Mouse (Mus musculus): ENCODE measurements around the gene Col11a2. TPM values are rescaled to one million over a fixed set of nuclear protein-coding genes. Genes with fewer than 3 reads are reported as not detected.

Col11a2 gene
- polyA plus RNA-seq, 1 experiment from 2014 or later: 56.6 TPM

DNA sequence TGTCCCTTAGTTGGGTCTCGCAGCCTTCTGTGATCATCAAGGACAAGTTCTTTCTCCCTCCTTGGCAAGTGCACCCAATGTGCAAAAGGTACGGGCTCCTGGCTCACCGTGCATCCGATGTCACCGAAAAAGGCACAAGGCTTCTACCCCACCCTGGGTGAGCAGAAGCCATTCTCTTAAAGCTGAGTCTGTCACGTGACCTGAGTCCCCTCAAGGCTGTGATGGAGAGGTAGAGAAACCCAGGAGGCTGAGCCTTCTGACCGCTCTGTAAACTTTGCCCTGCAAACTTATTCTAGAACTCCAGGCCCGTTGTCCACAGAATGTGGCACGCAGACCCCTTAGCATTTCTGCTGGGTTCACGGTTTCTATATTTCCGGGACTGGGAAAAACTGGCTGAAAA, 39.8 kb downstream of the Col11a2 start:
- H3K4me2 ChIP-seq (replicated peaks): no peak overlapping the region
- H3K4me3 ChIP-seq: no peak overlapping the region
- no peak for ATAC-seq (ENCODE audit: low FRiP score, low read depth)
- H3K4me1 ChIP-seq: peaks cover 6% of the 10 kb centered on the region; the same call in 1 of the 2 replicates
- H3K9ac ChIP-seq: no peak overlapping the region
- no peak overlapping the region for H3K27ac ChIP-seq
- H3K9me3 ChIP-seq: no peaks in the 10 kb centered on the region; the same call in 1 of the 2 replicates
- 86% methylated on average over 11 of the region's 11 CpGs for WGBS
- H3K36me3 ChIP-seq: no peaks in the 10 kb centered on the region
- H3K27me3 ChIP-seq: peaks cover 29% of the 10 kb centered on the region

DNA sequence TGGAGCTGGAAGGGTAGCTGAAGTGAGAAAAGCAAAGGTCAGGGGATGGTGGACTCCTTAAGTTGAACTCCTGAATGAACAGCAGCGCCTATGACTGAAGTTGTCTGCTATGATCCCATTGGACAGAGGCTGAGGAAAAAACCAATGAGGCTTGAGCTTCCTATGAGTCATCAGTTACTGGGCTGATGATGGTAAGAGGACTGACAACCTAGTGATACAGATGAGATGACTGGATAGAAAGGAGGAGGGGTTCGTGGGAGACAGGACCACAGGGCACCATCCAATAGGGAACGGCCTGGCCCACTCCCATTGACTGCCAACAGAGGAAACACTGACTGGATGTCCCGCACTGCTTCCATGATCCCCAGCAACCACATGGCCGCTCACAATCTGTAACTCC, 40.4 kb downstream of the Col11a2 start:
- H3K27me3 ChIP-seq: peaks cover 29% of the 10 kb centered on the region
- H3K9me3 ChIP-seq: no peaks in the 10 kb centered on the region; the same call in 1 of the 2 replicates
- peaks cover 6% of the 10 kb centered on the region; the same call in 1 of the 2 replicates for H3K4me1 ChIP-seq
- ATAC-seq (ENCODE audit: low FRiP score, low read depth): peak; percentile 81
- H3K9ac ChIP-seq: no peak overlapping the region
- no peak overlapping the region for H3K4me2 ChIP-seq (replicated peaks)
- no peaks in the 10 kb centered on the region for H3K36me3 ChIP-seq
- H3K4me3 ChIP-seq: no peak overlapping the region
- no peak overlapping the region for H3K27ac ChIP-seq
- WGBS: 28% methylated on average over 5 of the region's 5 CpGs

DNA sequence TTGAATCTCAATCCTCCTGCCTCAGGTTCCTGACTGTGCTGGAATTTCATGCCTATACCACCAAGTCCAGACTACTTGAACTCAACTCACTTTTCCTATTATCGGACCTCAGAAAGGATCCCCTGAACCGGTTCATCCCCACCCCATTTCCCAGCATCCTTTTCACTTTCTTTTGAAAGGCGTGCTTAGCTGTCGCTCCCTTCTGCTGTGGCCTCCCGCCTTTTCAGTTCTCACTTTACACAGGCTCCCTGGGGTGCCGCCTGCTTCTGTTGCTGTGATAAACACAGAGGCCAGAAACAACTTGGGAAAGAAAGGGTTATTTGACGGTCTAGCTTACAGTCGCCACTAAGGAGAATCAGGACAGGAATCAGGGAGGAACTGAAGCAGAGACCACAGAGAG, 43.9 kb downstream of the Col11a2 start:
- H3K4me1 ChIP-seq: peaks cover 6% of the 10 kb centered on the region; the same call in 1 of the 2 replicates
- H3K4me3 ChIP-seq: no peak overlapping the region
- 7% methylated on average over 8 of the region's 8 CpGs for WGBS
- no peak overlapping the region for H3K27ac ChIP-seq
- no peak for ATAC-seq (ENCODE audit: low FRiP score, low read depth)
- H3K4me2 ChIP-seq (replicated peaks): peak overlapping the region; percentile 23
- no peaks in the 10 kb centered on the region for H3K36me3 ChIP-seq
- H3K9me3 ChIP-seq: no peaks in the 10 kb centered on the region
- peaks cover 6% of the 10 kb centered on the region; the same call in 1 of the 2 replicates for H3K27me3 ChIP-seq
- H3K9ac ChIP-seq: peak overlapping the region; percentile 53

DNA sequence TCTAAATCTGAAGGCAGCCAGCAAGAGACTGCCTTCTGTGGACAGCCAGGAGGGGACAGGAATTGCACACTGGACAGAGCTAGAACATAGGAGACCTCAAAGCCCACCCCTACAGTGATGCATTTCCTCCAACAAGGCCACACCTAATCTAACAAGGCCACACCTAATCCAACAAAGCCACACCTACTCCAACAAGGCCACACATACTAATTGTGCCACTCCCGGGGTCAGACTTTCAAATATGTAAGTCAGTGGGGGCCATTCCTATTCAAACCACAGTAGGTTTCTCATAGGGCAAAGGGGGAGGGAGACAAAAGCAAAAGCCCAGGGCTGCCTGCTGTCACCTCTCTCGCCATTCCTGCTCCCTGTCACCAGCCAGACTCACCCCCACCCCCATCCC, 48.1 kb downstream of the Col11a2 start:
- 60% methylated on average over 2 of the region's 2 CpGs for WGBS
- H3K27me3 ChIP-seq: 0 out of 2 replicates have a peak, but pooled peaks cover 6% of the 10 kb centered on the region
- no peak overlapping the region for H3K27ac ChIP-seq
- H3K9ac ChIP-seq: no peak overlapping the region
- H3K4me2 ChIP-seq (replicated peaks): no peak overlapping the region
- no peaks in the 10 kb centered on the region for H3K36me3 ChIP-seq
- peaks cover 6% of the 10 kb centered on the region; the same call in 1 of the 2 replicates for H3K4me1 ChIP-seq
- no peak overlapping the region for H3K4me3 ChIP-seq
- ATAC-seq (ENCODE audit: low FRiP score, low read depth): no peak
- H3K9me3 ChIP-seq: no peaks in the 10 kb centered on the region

DNA sequence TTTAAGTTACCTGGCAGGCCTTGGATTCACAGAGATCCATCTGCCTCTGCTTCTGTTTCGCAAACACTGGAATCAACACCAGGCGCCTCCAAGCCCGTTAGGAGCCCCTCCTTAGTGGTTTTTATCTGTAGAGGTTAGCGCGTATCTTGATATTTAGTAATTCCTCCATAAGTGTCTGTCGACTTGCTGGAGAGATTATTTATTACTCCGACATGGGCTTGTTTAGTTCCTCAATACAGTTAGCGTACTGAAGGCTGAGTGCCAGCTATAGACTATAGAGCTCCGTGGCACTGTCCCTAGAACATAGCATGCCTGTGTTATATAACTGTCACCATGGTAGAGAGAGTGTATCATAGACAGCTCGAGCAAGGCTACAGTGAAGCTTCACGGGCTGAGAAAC, 48.9 kb downstream of the Col11a2 start:
- WGBS: 87% methylated on average over 11 of the region's 11 CpGs

DNA sequence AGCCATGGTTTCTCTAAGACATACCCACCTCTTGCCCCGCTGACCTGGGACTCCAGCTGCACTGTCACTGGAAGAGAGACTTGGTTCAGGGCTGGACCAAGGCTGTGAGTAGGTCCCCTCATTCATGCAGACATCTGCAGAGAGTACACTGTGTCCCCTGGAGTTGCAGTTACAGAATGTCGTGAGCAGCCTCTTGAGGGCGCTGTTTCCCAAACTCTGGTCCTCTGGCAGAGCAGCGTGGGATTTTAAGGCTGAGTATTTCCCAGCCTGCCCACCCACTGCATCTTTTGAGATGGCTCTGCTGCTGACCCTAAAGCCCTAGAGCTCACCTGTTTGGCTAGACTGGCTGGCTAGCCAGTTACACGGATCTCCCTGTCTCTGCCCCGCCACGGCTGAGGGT, 51.7 kb downstream of the Col11a2 start:
- Histone ChIP-seq H3K4me2 (replicated peaks) (no peak overlapping the region), H3K4me1 (peaks cover 6% of the 10 kb centered on the region), H3K4me3 (no peak overlapping the region), H3K9me3 (no peaks in the 10 kb centered on the region), H3K27me3 (no peaks in the 10 kb centered on the region), H3K27ac (no peak overlapping the region), H3K36me3 (no peaks in the 10 kb centered on the region), H3K9ac (no peak overlapping the region)
- ATAC-seq (ENCODE audit: low FRiP score, low read depth): no peak
- 54% methylated on average over 7 of the region's 7 CpGs for WGBS

More for the DNA sequence above, 48.9 kb downstream of the Col11a2 start:
- peaks cover 3% of the 10 kb centered on the region for H3K4me1 ChIP-seq
- no peak overlapping the region for H3K4me2 ChIP-seq (replicated peaks)
- H3K27me3 ChIP-seq: 0 out of 2 replicates have a peak, but pooled peaks cover 2% of the 10 kb centered on the region
- H3K4me3 ChIP-seq: no peak overlapping the region
- no peak overlapping the region for H3K9ac ChIP-seq
- H3K9me3 ChIP-seq: no peaks in the 10 kb centered on the region
- H3K36me3 ChIP-seq: no peaks in the 10 kb centered on the region
- ATAC-seq (ENCODE audit: low FRiP score, low read depth): no peak
- no peak overlapping the region for H3K27ac ChIP-seq

DNA sequence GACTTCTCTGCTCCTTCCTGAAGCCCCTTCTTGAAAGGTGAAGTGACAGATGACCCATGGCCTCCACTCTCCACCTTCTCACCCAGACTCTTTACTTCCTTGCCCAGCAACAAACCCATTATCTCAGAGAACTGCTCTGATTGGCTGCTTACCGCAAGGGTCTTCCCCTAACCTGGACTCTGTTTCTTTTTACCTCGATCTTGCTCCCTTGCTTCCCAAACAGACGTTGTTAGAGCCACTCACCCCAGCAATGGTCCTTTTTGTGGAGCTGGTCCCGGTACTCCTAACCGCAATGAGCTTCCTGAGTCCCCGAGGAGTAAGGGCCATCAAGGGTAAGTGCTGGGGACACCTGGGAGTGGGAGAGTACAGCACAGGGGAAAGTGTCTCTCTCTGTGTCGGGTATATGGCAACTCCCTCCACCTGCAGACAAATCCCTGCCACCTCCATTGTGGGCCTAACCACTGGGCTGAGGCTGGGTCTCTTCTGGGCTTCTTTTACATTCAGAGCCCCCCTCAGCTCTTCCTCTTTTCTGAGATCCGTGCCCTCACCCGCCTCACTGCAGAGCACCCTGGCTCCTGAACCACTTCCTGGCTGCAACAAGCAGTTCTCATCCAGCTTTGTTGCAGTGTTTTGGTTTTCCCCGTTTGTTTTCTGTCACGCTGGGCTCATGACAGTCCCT, 53.1 kb downstream of the Col11a2 start, which contains the start of gene H2-Oa:
Gene H2-Oa (plus strand): TSS at position 144 of the 679 bp plus-strand sequence.
- Histone ChIP-seq H3K4me1 (peaks cover 6% of the 10 kb centered on the region), H3K9ac (no peak within 1 kb of the TSS), H3K27me3 (no peaks in the 10 kb centered on the region), H3K9me3 (no peaks in the 10 kb centered on the region), H3K27ac (no peak within 1 kb of the TSS), H3K4me3 (no peak within 1 kb of the TSS), H3K36me3 (no peaks in the 10 kb centered on the region), H3K4me2 (replicated peaks) (no peak within 1 kb of the TSS)
- 28% methylated on average over 11 of the region's 11 CpGs for WGBS
- no peak for ATAC-seq (ENCODE audit: low FRiP score, low read depth)

DNA sequence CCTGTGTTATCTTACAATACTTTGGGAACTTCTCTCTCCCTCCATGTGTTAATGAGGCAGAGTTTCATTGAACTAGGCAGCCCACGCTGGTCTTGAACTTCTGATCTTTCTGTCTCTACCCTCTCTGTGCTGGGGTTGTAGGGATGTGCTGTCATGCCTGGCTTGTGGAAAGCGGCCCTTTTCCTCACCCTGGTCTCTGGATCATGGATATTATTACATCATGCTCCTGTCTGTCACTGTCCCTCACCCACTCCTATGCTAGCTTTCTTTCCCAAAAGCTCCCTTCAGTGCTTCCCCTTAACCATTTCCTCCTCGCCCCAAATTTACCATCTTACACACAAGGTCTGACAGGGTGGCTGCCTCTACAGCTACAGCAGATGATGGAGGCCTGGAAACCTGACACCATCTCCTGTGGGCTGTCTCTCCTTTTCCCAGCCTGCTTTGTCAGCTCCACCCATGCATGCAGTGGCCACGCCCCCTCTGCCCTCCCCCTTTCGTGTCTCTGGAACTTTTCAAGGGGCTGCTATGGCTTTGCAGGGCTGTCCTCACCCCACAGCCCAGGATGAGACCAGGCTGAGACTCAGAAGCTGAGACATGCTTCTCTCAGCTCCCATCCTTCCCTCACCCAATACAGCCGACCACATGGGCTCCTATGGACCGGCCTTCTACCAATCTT, 54.1 kb downstream of the Col11a2 start:
- no peaks in the 10 kb centered on the region for H3K27me3 ChIP-seq
- H3K4me3 ChIP-seq: peak overlapping the region; percentile 12; the same call in 1 of the 2 replicates
- peaks cover 6% of the 10 kb centered on the region for H3K4me1 ChIP-seq
- H3K36me3 ChIP-seq: no peaks in the 10 kb centered on the region
- no peak overlapping the region for H3K9ac ChIP-seq
- H3K27ac ChIP-seq: no peak overlapping the region
- ATAC-seq (ENCODE audit: low FRiP score, low read depth): peak; percentile 83
- WGBS: 27% methylated on average over 7 of the region's 7 CpGs
- no peaks in the 10 kb centered on the region for H3K9me3 ChIP-seq
- peak overlapping the region; percentile 43 for H3K4me2 ChIP-seq (replicated peaks)

DNA sequence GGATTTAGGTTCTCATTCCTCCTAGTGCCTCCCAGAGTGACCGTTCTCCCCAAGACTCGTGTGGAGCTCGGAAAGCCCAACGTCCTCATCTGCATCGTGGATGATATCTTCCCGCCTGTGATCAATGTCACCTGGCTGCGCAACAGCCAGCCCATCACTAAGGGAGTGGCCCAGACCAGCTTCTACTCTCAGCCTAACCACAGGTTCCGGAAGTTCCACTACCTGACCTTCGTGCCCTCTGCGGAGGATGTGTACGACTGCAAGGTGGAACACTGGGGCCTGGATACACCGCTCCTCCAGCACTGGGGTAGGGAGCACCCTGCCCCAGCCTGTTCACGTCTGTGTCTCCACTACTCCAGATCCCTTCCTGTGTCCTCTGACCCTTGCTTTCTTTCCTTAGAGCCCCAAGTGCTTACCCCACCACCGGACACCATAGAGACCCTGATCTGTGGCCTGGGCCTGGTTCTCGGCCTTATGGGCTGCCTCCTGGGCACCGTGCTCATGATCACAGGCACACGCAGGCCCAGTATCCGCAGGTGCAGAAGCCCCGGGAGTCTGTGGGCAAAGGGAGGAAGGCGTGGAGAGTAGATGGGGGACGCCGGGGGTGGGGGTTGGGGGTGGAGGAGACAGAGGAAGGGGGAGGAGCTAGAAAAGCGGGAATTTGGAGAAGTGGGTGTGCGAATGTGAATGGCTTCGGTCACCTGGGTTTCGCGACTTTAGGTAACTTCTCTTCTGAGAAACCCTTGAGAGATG, 55.2 kb downstream of the Col11a2 start:
- Histone ChIP-seq H3K4me2 (replicated peaks) (no peak overlapping the region), H3K27ac (no peak overlapping the region), H3K9ac (no peak overlapping the region), H3K4me3 (no peak overlapping the region), H3K9me3 (no peaks in the 10 kb centered on the region), H3K27me3 (no peaks in the 10 kb centered on the region), H3K36me3 (no peaks in the 10 kb centered on the region), H3K4me1 (peaks cover 11% of the 10 kb centered on the region)
- no peak for ATAC-seq (ENCODE audit: low FRiP score, low read depth)
- WGBS: 84% methylated on average over 27 of the region's 27 CpGs

DNA sequence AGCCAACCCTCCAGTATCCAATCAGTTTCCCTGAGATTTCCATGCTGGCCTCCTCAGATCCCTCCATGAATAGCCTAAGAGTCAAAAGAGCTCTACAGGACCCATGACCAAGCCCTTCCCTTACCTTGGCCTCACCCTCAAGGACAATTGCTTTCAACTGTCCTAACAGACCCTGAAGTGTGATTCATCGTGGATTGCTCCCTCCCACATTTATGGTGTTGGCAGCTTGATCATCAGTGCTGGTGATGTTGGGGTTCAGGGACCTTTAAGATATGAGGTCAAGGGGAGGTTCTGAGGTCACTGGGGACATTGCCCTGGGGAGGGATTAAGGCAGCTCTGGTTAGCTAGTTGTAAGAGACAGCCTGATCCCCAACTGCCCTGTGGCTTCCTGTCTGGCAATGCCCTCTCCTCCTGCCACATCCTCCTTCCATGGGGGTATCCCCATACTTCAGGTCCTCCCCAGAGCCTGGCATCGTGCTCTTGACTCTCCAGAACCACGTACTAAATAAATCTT, 57.3 kb downstream of the Col11a2 start:
- Histone ChIP-seq H3K4me3 (no peak overlapping the region), H3K27me3 (no peaks in the 10 kb centered on the region), H3K27ac (no peak overlapping the region), H3K4me1 (peaks cover 20% of the 10 kb centered on the region), H3K36me3 (no peaks in the 10 kb centered on the region), H3K9me3 (no peaks in the 10 kb centered on the region), H3K9ac (no peak overlapping the region), H3K4me2 (replicated peaks) (no peak overlapping the region)
- ATAC-seq (ENCODE audit: low FRiP score, low read depth): no peak
- WGBS: 74% methylated on average over 3 of the region's 3 CpGs

DNA sequence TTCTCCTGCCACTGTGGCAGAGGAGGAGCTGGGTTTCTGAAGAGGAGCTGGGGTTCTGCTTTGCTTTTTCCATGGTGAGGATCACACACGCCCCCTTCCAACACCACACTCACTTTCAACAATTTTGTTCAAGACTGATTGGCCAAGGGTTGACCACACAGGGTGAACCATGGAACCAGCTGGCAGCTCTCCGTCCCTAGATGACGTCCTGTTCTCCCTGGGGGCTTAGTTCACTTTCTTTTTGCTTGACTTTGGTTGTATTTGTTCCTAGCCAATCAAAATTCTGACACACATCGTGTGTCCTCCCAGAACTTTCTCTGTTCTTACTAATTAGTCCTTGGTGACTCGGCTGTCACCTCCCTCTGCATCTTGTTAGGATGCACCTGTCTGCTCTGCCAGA, 58.0 kb downstream of the Col11a2 start:
- ATAC-seq (ENCODE audit: low FRiP score, low read depth): no peak
- H3K4me2 ChIP-seq (replicated peaks): no peak overlapping the region
- 62% methylated on average over 5 of the region's 5 CpGs for WGBS
- H3K27ac ChIP-seq: no peak overlapping the region
- H3K4me1 ChIP-seq: peaks cover 22% of the 10 kb centered on the region
- no peak overlapping the region for H3K9ac ChIP-seq
- no peaks in the 10 kb centered on the region for H3K9me3 ChIP-seq
- no peak overlapping the region for H3K4me3 ChIP-seq
- no peaks in the 10 kb centered on the region for H3K27me3 ChIP-seq
- no peaks in the 10 kb centered on the region for H3K36me3 ChIP-seq

Data from limb, embryonic 13.5 days (tissue).